Mouse (Mus musculus) lung, embryonic 14.5 days (tissue): Measurements from ENCODE around the gene Dag1. TPM values are rescaled to one million over a fixed set of nuclear protein-coding genes. Genes with fewer than 3 reads are reported as not detected.

Source experiments
- ATAC-seq: fragments of 200-750 bp; cut with Nextera tagmentation; 2 replicates; pipeline ENCODE4 v1.8.0; 2017; ENCODE audit warnings: mild to moderate bottlenecking, moderate TSS enrichment, moderate library complexity; ENCODE audit not compliant: insufficient read depth
- DNase-seq: peaks from one replicate; pipeline ENCODE4 v3.0.0-alpha.2; 2015
- H3K27ac ChIP-seq: fragments of 300-500 bp; sonication (generic); 2 replicates; pipeline ENCODE4 v1.5.1; 2014; ENCODE audit warnings: low read depth, mild to moderate bottlenecking, moderate library complexity
- H3K27me3 ChIP-seq: fragments of 300-500 bp; sonication (generic); 2 replicates; pipeline ENCODE4 v1.6.1; 2014; ENCODE audit warnings: low read length, control low read depth; ENCODE audit not compliant: insufficient read depth
- H3K36me3 ChIP-seq: fragments of 300-500 bp; sonication (generic); 2 replicates; pipeline ENCODE4 v1.6.1; 2014; ENCODE audit warnings: control low read depth; ENCODE audit not compliant: insufficient read depth
- H3K4me1 ChIP-seq: fragments of 300-500 bp; sonication (generic); 2 replicates; pipeline ENCODE4 v1.6.1; 2014; ENCODE audit warnings: antibody characterized with exemption, control low read depth; ENCODE audit not compliant: insufficient read depth
- H3K4me2 ChIP-seq: fragments of 300-500 bp; sonication (generic); 2 replicates; pipeline ENCODE4 v1.6.1; 2014; ENCODE audit warnings: mild to moderate bottlenecking
- H3K4me3 ChIP-seq: fragments of 300-500 bp; sonication (generic); 2 replicates; pipeline ENCODE4 v1.5.1; 2014; ENCODE audit warnings: low read depth, low read length
- H3K9ac ChIP-seq: fragments of 300-500 bp; sonication (generic); 2 replicates; pipeline ENCODE4 v1.6.1; 2014
- H3K9me3 ChIP-seq: fragments of 300-500 bp; sonication (generic); 2 replicates; pipeline ENCODE4 v1.6.1; 2016; ENCODE audit warnings: low read depth, low read length, control low read depth
- CTCF ChIP-seq: IDR thresholded peaks from 2 replicates; pipeline ENCODE4 v1.5.1; 2016; ENCODE audit warnings: antibody characterized with exemption, low read depth
- WGBS: fragments of 180-500 bp; shearing (Covaris S2); extraction: QIAGEN DNeasy Blood & Tissue Kit; methylation state at CpG from one replicate; pipeline ENCODE4 v1.1.7; 2014; 5-methylcytosine and 5-hydroxymethylcytosine counted together
- polyA plus RNA-seq: library from polyadenylated mRNA; unstranded; fragments of >200 nt; fragmentation: Nextera tagmentation; extraction: Ambion mirVana; gene quantifications from 2 replicates; pipeline ENCODE4 v1.2.1, GENCODE M21; 2014

Dag1 gene
- polyA plus RNA-seq, 1 experiment from 2014 or later = 102 TPM

- Histone ChIP-seq H3K4me2 (no peak overlapping the region), H3K9ac (no peak overlapping the region), H3K4me3 (no peak overlapping the region), H3K27me3 (no peaks in the 10 kb centered on the region), H3K27ac (no peak overlapping the region), H3K9me3 (no peaks in the 10 kb centered on the region), H3K4me1 (0 out of 2 replicates have a peak, but pooled peaks cover 2% of the 10 kb centered on the region), H3K36me3 (peaks cover 30% of the 10 kb centered on the region)
- WGBS = 88% methylated on average over 3 of the region's 3 CpGs
- TF ChIP-seq CTCF = no peak
- ATAC-seq = no peak
- DNase-seq = no peak
Measured at GRCm38 (mm10) chr9:108244540-108244939, 19.2 kb downstream of the Dag1 start.

GRCm38 (mm10) chr9:108239951-108240350 lies 23.8 kb downstream of the Dag1 start:
- ATAC-seq = no peak

DNA sequence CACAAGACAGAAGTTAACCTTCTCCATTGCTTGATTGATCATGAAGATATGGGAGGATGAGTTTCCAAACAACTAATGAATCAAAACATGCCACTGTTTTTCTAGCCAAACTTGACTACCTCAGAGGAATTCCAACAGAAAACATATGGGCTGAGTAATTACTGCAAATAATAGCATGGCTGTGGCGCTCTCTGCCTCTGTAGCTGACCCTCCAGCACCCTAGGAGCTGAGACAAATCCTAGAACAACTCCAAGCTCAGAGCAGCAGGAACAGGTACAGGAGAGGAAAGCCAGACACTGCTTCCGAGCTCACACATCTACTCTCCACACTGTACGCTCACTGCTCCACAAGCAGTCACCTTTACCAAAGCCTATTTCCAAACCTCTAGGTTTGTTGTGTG lies 24.9 kb downstream of the Dag1 start:
- H3K9ac ChIP-seq = no peak overlapping the region
- ATAC-seq (no peak), DNase-seq (no peak)
- H3K4me1 ChIP-seq = 0 out of 2 replicates have a peak, but pooled peaks cover 2% of the 10 kb centered on the region
- no peaks in the 10 kb centered on the region for H3K9me3 ChIP-seq
- WGBS = 56% methylated on average over 3 of the region's 3 CpGs
- no peak for TF ChIP-seq CTCF
- H3K36me3 ChIP-seq = peaks cover 3% of the 10 kb centered on the region; the same call in 1 of the 2 replicates
- H3K4me2 ChIP-seq = no peak overlapping the region
- H3K27me3 ChIP-seq = no peaks in the 10 kb centered on the region
- H3K27ac ChIP-seq = peak overlapping the region; percentile 39; the same call in 1 of the 2 replicates
- H3K4me3 ChIP-seq = no peak overlapping the region

More at GRCm38 (mm10) chr9:108239951-108240350, 23.8 kb downstream of the Dag1 start:
- Histone ChIP-seq H3K4me3 (no peak overlapping the region), H3K9ac (no peak overlapping the region), H3K4me2 (no peak overlapping the region), H3K27me3 (no peaks in the 10 kb centered on the region), H3K27ac (peak overlapping the region; percentile 54; the same call in 1 of the 2 replicates), H3K4me1 (0 out of 2 replicates have a peak, but pooled peaks cover 2% of the 10 kb centered on the region), H3K9me3 (no peaks in the 10 kb centered on the region), H3K36me3 (peaks cover 9% of the 10 kb centered on the region)
- WGBS = 54% methylated on average over 5 of the region's 5 CpGs
- no peak for TF ChIP-seq CTCF
- peak; percentile 15 for DNase-seq

GRCm38 (mm10) chr9:108238402-108238801 lies 25.4 kb downstream of the Dag1 start:
- Histone ChIP-seq H3K4me1 (0 out of 2 replicates have a peak, but pooled peaks cover 2% of the 10 kb centered on the region), H3K4me3 (no peak overlapping the region), H3K27ac (peak overlapping the region; percentile 44; the same call in 1 of the 2 replicates), H3K4me2 (no peak overlapping the region), H3K27me3 (no peaks in the 10 kb centered on the region), H3K9me3 (no peaks in the 10 kb centered on the region), H3K9ac (no peak overlapping the region), H3K36me3 (no peaks in the 10 kb centered on the region)
- DNase-seq = peak; percentile 27
- WGBS = 46% methylated on average over 2 of the region's 2 CpGs
- peak; percentile 58 for ATAC-seq
- TF ChIP-seq CTCF = no peak

- 76% methylated on average over 2 of the region's 2 CpGs for whole genome bisulfite sequencing
Measured at GRCm38 (mm10) chr9:108234682-108235081, 29.1 kb downstream of the Dag1 start.

GRCm38 (mm10) chr9:108232908-108233307 lies 30.9 kb downstream of the Dag1 start:
- H3K9ac ChIP-seq = no peak overlapping the region
- no peak overlapping the region for H3K4me2 ChIP-seq
- no peak overlapping the region for H3K27ac ChIP-seq
- DNase-seq (no peak), ATAC-seq (no peak)
- TF ChIP-seq CTCF = no peak
- H3K4me3 ChIP-seq = no peak overlapping the region
- WGBS = 70% methylated on average over 2 of the region's 2 CpGs
- no peaks in the 10 kb centered on the region for H3K9me3 ChIP-seq
- no peaks in the 10 kb centered on the region for H3K36me3 ChIP-seq
- H3K4me1 ChIP-seq = no peaks in the 10 kb centered on the region
- no peaks in the 10 kb centered on the region for H3K27me3 ChIP-seq

More at GRCm38 (mm10) chr9:108234682-108235081, 29.1 kb downstream of the Dag1 start:
- DNase-seq (no peak), ATAC-seq (no peak)
- no peaks in the 10 kb centered on the region for H3K4me1 ChIP-seq
- no peak overlapping the region for H3K27ac ChIP-seq
- no peak overlapping the region for H3K4me2 ChIP-seq
- H3K27me3 ChIP-seq = no peaks in the 10 kb centered on the region
- TF ChIP-seq CTCF = no peak
- H3K4me3 ChIP-seq = no peak overlapping the region
- no peak overlapping the region for H3K9ac ChIP-seq
- no peaks in the 10 kb centered on the region for H3K9me3 ChIP-seq
- no peaks in the 10 kb centered on the region for H3K36me3 ChIP-seq

DNA sequence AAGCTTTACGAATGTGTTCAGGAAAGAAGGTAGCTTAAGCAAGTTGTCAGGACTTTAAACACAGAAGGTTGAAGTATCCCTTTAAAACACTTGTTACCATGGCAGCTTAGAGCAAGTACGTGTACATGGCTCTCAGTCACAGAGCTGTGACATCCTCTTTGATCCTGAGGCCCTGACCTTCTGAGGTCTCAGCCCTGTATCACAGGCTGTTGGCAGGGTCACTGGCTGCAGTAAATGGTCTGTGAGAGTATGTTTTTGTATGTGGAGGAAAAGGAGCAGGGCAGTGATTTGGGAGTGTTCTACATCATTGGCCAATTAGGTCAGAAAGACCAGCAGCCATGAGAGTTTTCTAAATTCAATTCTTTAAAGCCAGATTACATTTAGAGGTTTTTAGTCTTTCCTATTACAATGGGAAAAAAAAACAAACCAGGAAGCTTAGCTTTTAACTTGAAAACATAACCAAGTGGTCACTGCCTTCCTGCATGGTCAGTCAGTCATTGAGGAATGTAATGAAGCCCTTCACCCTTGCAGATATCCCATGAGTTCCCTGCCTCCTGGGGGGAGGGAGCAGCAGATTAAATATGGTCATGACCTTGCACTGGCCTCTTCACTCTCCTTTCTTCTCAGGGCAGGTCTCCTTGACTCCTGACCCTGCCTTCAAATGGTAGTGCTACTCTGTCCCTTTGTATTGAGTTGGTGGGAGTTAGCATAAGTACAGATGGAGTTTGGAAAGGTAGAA lies 35.7 kb downstream of the Dag1 start:
- Histone ChIP-seq H3K27me3 (no peaks in the 10 kb centered on the region), H3K4me3 (no peak overlapping the region), H3K27ac (no peak overlapping the region), H3K9me3 (no peaks in the 10 kb centered on the region), H3K4me1 (no peaks in the 10 kb centered on the region), H3K36me3 (no peaks in the 10 kb centered on the region), H3K4me2 (no peak overlapping the region), H3K9ac (no peak overlapping the region)
- WGBS = 33% methylated on average over 2 of the region's 2 CpGs
- ATAC-seq (no peak), DNase-seq (no peak)
- TF ChIP-seq CTCF = no peak
